Mouse (Mus musculus) CH12.LX (cell line): ENCODE data around the gene Fus. TPM values are rescaled to one million over a fixed set of nuclear protein-coding genes. Genes with fewer than 3 reads are reported as not detected.
A peak's percentile ranks its signal among the peaks of the same experiment; 100 is the strongest.

Experiments
- DNase-seq: peaks from one replicate; pipeline ENCODE4 v3.0.0-alpha.2; 2013; ENCODE audit errors: extremely low read depth
- H3K27ac ChIP-seq: 2 replicates; pipeline ENCODE4 v1.5.1; 2012; ENCODE audit warnings: low read depth, mild to moderate bottlenecking, control low read depth, moderate library complexity; ENCODE audit not compliant: insufficient read depth
- H3K27me3 ChIP-seq: replicated peaks from 2 replicates; pipeline ENCODE3; 2012; ENCODE audit warnings: inconsistent platforms
- H3K36me3 ChIP-seq, 2 experiments: replicated peaks in 1 of 2; 2 replicates each; pipeline versions ENCODE3 to v1.6.1; 2012; ENCODE audit warnings: inconsistent platforms in 1 of 2, low read length in 1 of 2, mild to moderate bottlenecking in 1 of 2, mixed read lengths in 1 of 2, moderate library complexity in 1 of 2; ENCODE audit not compliant: control insufficient read depth in 1 of 2, insufficient read depth in 1 of 2
- H3K4me1 ChIP-seq, 2 experiments: 2 replicates each; pipeline ENCODE4 v1.6.1; 2012; ENCODE audit warnings: inconsistent platforms in 1 of 2, moderate library complexity in 1 of 2; ENCODE audit not compliant: insufficient read depth in 2 of 2, control insufficient read depth in 1 of 2
- H3K4me2 ChIP-seq: 2 replicates; pipeline ENCODE4 v1.6.1; 2012; ENCODE audit warnings: low read depth, mild to moderate bottlenecking, control low read depth; ENCODE audit not compliant: poor library complexity, insufficient read depth, severe bottlenecking
- H3K4me3 ChIP-seq, 3 experiments: fragments of 150-350 bp in 1 of 3; sonication (generic) in 1 of 3; replicated peaks in 1 of 3; 2 replicates each; pipeline versions ENCODE3 to v1.5.1; 2011 to 2012; ENCODE audit warnings: low read depth in 2 of 3, low read length in 2 of 3, mild to moderate bottlenecking in 2 of 3, moderate library complexity in 2 of 3, control low read depth in 1 of 3, improper control_type of control experiment in 1 of 3, inconsistent platforms in 1 of 3, mixed read lengths in 1 of 3; ENCODE audit not compliant: poor library complexity in 1 of 3
- H3K79me2 ChIP-seq: replicated peaks from 2 replicates; pipeline ENCODE4 v1.6.1; 2012; ENCODE audit warnings: mild to moderate bottlenecking, moderate library complexity; ENCODE audit not compliant: control insufficient read depth, poor library complexity, insufficient read depth, severe bottlenecking; ENCODE audit errors: extremely low read depth
- H3K9ac ChIP-seq: 2 replicates; pipeline ENCODE4 v1.6.1; 2012; ENCODE audit warnings: low read depth, mild to moderate bottlenecking, control low read depth, moderate library complexity; ENCODE audit not compliant: insufficient read depth
- H3K9me3 ChIP-seq: replicated peaks from 2 replicates; pipeline ENCODE3; 2012; ENCODE audit warnings: low read length, inconsistent platforms, mixed read lengths
- BHLHE40 ChIP-seq: IDR thresholded peaks from 2 replicates; pipeline ENCODE4 v1.6.1; 2011; ENCODE audit warnings: mild to moderate bottlenecking, low read depth, low read length, improper control_type of control experiment
- CHD2 ChIP-seq: IDR thresholded peaks from 2 replicates; pipeline ENCODE4 v1.6.1; 2011; ENCODE audit warnings: low read length, improper control_type of control experiment
- CTCF ChIP-seq, 2 experiments: IDR thresholded peaks in 1 of 2; conservative IDR thresholded peaks in 1 of 2; 2 replicates each; pipeline ENCODE4 v1.5.1; 2011 to 2012; ENCODE audit warnings: low read depth in 2 of 2, low read length in 2 of 2, improper control_type of control experiment in 1 of 2, inconsistent platforms in 1 of 2, mild to moderate bottlenecking in 1 of 2, moderate library complexity in 1 of 2
- E2F4 ChIP-seq: IDR thresholded peaks from 2 replicates; pipeline ENCODE4 v1.6.1; 2011; ENCODE audit warnings: low read depth, low read length, improper control_type of control experiment; ENCODE audit not compliant: insufficient replicate concordance
- GABPA ChIP-seq: IDR thresholded peaks from 2 replicates; pipeline ENCODE4 v1.6.1; 2012; ENCODE audit warnings: low read depth, low read length, improper control_type of control experiment, inconsistent platforms; ENCODE audit not compliant: insufficient replicate concordance
- HCFC1 ChIP-seq: IDR thresholded peaks from 2 replicates; pipeline ENCODE4 v1.6.1; 2012; ENCODE audit warnings: low read depth, mild to moderate bottlenecking, inconsistent platforms, low read length, improper control_type of control experiment
- IRF4 ChIP-seq: IDR thresholded peaks from 2 replicates; pipeline ENCODE4 v1.6.1; 2014; ENCODE audit warnings: low read depth, mild to moderate bottlenecking, inconsistent platforms, low read length, improper control_type of control experiment
- JUN ChIP-seq: IDR thresholded peaks from 2 replicates; pipeline ENCODE4 v1.6.1; 2011; ENCODE audit warnings: low read depth, mild to moderate bottlenecking, low read length, improper control_type of control experiment, moderate library complexity; ENCODE audit not compliant: insufficient read depth
- JUND ChIP-seq: conservative IDR thresholded peaks from 2 replicates; pipeline ENCODE4 v1.6.1; 2011; ENCODE audit warnings: low read depth, low read length, improper control_type of control experiment
- MAFK ChIP-seq: IDR thresholded peaks from 2 replicates; pipeline ENCODE4 v1.6.1; 2011; ENCODE audit warnings: low read length, improper control_type of control experiment; ENCODE audit not compliant: insufficient replicate concordance
- MAX ChIP-seq: IDR thresholded peaks from 2 replicates; pipeline ENCODE4 v1.6.1; 2011; ENCODE audit warnings: low read length, improper control_type of control experiment
- MAZ ChIP-seq: IDR thresholded peaks from 2 replicates; pipeline ENCODE4 v1.6.1; 2012; ENCODE audit warnings: low read depth, mild to moderate bottlenecking, inconsistent platforms, low read length, improper control_type of control experiment, moderate library complexity
- MEF2A ChIP-seq: IDR thresholded peaks from 2 replicates; pipeline ENCODE4 v1.6.1; 2014; ENCODE audit warnings: low read depth, mild to moderate bottlenecking, inconsistent platforms, low read length, improper control_type of control experiment, borderline replicate concordance
- MXI1 ChIP-seq: IDR thresholded peaks from 2 replicates; pipeline ENCODE4 v1.6.1; 2011; ENCODE audit warnings: mild to moderate bottlenecking, low read depth, low read length, improper control_type of control experiment
- MYC ChIP-seq: IDR thresholded peaks from 2 replicates; pipeline ENCODE4 v1.6.1; 2011; ENCODE audit warnings: low read depth, mild to moderate bottlenecking, improper control_type of control experiment, low read length
- NELFE ChIP-seq: IDR thresholded peaks from 2 replicates; pipeline ENCODE4 v1.6.1; 2011; ENCODE audit warnings: low read depth, low read length, improper control_type of control experiment
- PAX5 ChIP-seq: IDR thresholded peaks from 2 replicates; pipeline ENCODE4 v1.6.1; 2012; ENCODE audit warnings: low read length, inconsistent platforms, mixed read lengths
- POLR2AphosphoS2 ChIP-seq: IDR thresholded peaks from 2 replicates; pipeline ENCODE4 v1.6.1; 2011; ENCODE audit warnings: low read depth, low read length, improper control_type of control experiment
- RAD21 ChIP-seq: IDR thresholded peaks from 2 replicates; pipeline ENCODE4 v1.6.1; 2011; ENCODE audit warnings: low read depth, mild to moderate bottlenecking, low read length, improper control_type of control experiment, moderate library complexity
- RCOR1 ChIP-seq: conservative IDR thresholded peaks from 2 replicates; pipeline ENCODE4 v1.6.1; 2012; ENCODE audit warnings: low read depth, mild to moderate bottlenecking, inconsistent platforms, low read length, improper control_type of control experiment
- SIN3A ChIP-seq: IDR thresholded peaks from 2 replicates; pipeline ENCODE4 v1.6.1; 2012; ENCODE audit warnings: low read length, improper control_type of control experiment, inconsistent platforms
- SMC3 ChIP-seq: IDR thresholded peaks from 2 replicates; pipeline ENCODE4 v1.6.1; 2011; ENCODE audit warnings: low read depth, low read length, improper control_type of control experiment
- TBP ChIP-seq: conservative IDR thresholded peaks from 2 replicates; pipeline ENCODE4 v1.6.1; 2011; ENCODE audit warnings: low read depth, low read length, improper control_type of control experiment
- TCF12 ChIP-seq: IDR thresholded peaks from 2 replicates; pipeline ENCODE4 v1.6.1; 2014; ENCODE audit warnings: low read depth, mild to moderate bottlenecking, inconsistent platforms, low read length, improper control_type of control experiment
- UBTF ChIP-seq: IDR thresholded peaks from 2 replicates; pipeline ENCODE4 v1.6.1; 2012; ENCODE audit warnings: low read depth, mild to moderate bottlenecking, inconsistent platforms, low read length, improper control_type of control experiment, moderate library complexity
- USF1 ChIP-seq: IDR thresholded peaks from 2 replicates; pipeline ENCODE4 v1.6.1; 2014; ENCODE audit warnings: low read depth, mild to moderate bottlenecking, inconsistent platforms, low read length, improper control_type of control experiment
- USF2 ChIP-seq: conservative IDR thresholded peaks from 2 replicates; pipeline ENCODE4 v1.6.1; 2011; ENCODE audit warnings: low read depth, low read length, improper control_type of control experiment
- ZC3H11A ChIP-seq: IDR thresholded peaks from 2 replicates; pipeline ENCODE4 v1.6.1; 2012; ENCODE audit warnings: low read depth, mild to moderate bottlenecking, inconsistent platforms, low read length, improper control_type of control experiment
- ZKSCAN1 ChIP-seq: IDR thresholded peaks from 2 replicates; pipeline ENCODE4 v1.6.1; 2012; ENCODE audit warnings: low read depth, inconsistent platforms, low read length, improper control_type of control experiment, borderline replicate concordance
- ZMIZ1 ChIP-seq: IDR thresholded peaks from 2 replicates; pipeline ENCODE4 v1.6.1; 2012; ENCODE audit warnings: low read depth, mild to moderate bottlenecking, inconsistent platforms, low read length, improper control_type of control experiment
- ZNF384 ChIP-seq: IDR thresholded peaks from 2 replicates; pipeline ENCODE4 v1.6.1; 2012; ENCODE audit warnings: low read depth, low read length, improper control_type of control experiment, inconsistent platforms
- dilution Hi-C: fragments of 300-500 bp; cut with MboI; formaldehyde crosslinking; loops from 2 replicates; pipeline ENCODE4 v1.14.3; 2020; ENCODE audit warnings: low sequenced_read_pairs; ENCODE audit not compliant: extremely low pct_unique_long_range_greater_than_20kb, extremely low pct_ligation_motif_present
- in situ Hi-C: fragments of 300-500 bp; cut with MboI; formaldehyde crosslinking; loops from 3 replicates; pipeline ENCODE4 v1.14.3; 2019; ENCODE audit warnings: low sequenced_read_pairs, low pct_ligation_motif_present, low pct_unique_long_range_greater_than_20kb, mixed read lengths
- polyA plus RNA-seq: library from polyadenylated mRNA; unstranded; fragments of >175 nt; gene quantifications from 2 replicates; pipeline ENCODE4 v1.2.1, GENCODE M21; 2012; ENCODE audit warnings: low read depth; ENCODE audit not compliant: insufficient read length
- total RNA-seq, 2 experiments: library from RNA; depleted of rRNA; stranded (reverse); fragments of 300-350 nt in 1 of 2; fragments of >200 nt in 1 of 2; gene quantifications; 2 replicates each; pipeline ENCODE4 v1.2.3; 2012 to 2014

The Fus gene
- total and polyA plus RNA-seq, 3 experiments = 39.2 to 848 (median 57.7) TPM

DNA sequence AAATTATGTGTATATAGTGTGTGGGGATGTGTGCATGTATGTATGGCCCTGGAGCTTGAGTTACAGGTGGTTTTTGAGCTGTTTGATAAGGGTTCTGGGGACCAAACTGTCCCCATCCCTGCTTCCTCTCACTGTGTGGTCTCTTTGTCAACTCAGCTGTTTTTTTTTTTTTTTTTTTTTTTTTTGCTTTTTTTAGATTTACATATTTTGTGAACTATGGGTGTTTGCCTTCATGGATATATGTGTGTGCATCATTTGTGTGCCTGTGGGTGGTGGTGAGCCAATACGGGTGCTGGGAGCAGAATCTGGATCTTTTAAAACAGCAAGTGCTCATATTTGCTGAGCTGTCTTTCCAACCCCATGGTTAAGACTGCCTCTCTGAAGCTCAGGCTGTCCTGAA, 21.6 kb downstream of the Fus start:
- dilution Hi-C loops = no loop called here
- no peak overlapping the region for H3K27ac ChIP-seq
- peaks cover 32 to 91% of the 10 kb centered on the region in 2 experiments for H3K36me3 ChIP-seq
- no peaks in the 10 kb centered on the region for H3K27me3 ChIP-seq
- H3K9me3 ChIP-seq = no peaks in the 10 kb centered on the region
- H3K4me1 ChIP-seq = peaks cover 2 to 19% of the 10 kb centered on the region in 2 experiments; a peak in 3 of 4 replicates
- H3K4me3 ChIP-seq = no peak overlapping the region
- TF ChIP-seq ZNF384 = peak; percentile 63
- TF ChIP-seq MAFK = peak; percentile 63; the same call in 1 of the 2 replicates
- TF ChIP-seq JUN = no peak
- no peak overlapping the region for H3K9ac ChIP-seq
- H3K4me2 ChIP-seq = no peak overlapping the region
- in situ Hi-C loops = no loop called here
- no peak for DNase-seq
- H3K79me2 ChIP-seq = no peaks in the 10 kb centered on the region

GRCm38 (mm10) chr7:127991643-127992487, 24.6 kb downstream of the Fus start:
- in situ Hi-C loops (loop anchor here (10.0 kb wide), 1 partner anchor 213 kb away; the partner anchor contains the start of gene Cox6a2), dilution Hi-C loops (no loop called here)
- peaks cover 2 to 21% of the 10 kb centered on the region in 2 experiments; a peak in 3 of 4 replicates for H3K4me1 ChIP-seq
- no peak overlapping the region for H3K9ac ChIP-seq
- H3K4me2 ChIP-seq = peak overlapping the region; percentile 16; the same call in 1 of the 2 replicates
- H3K4me3 ChIP-seq = no peak overlapping the region
- H3K79me2 ChIP-seq = no peaks in the 10 kb centered on the region
- peaks cover 14 to 82% of the 10 kb centered on the region in 2 experiments for H3K36me3 ChIP-seq
- no peaks in the 10 kb centered on the region for H3K27me3 ChIP-seq
- H3K9me3 ChIP-seq = no peaks in the 10 kb centered on the region
- H3K27ac ChIP-seq = no peak overlapping the region
- DNase-seq = peak; percentile 66
- peak; percentile 27; the same call in 1 of the 2 replicates for TF ChIP-seq CHD2
- no peak for TF ChIP-seq PAX5
- TF ChIP-seq POLR2AphosphoS2 = peak; percentile 39
- TF ChIP-seq JUND = no peak
- no peak for TF ChIP-seq IRF4
- TF ChIP-seq GABPA = no peak
- no peak for TF ChIP-seq TBP
- TF ChIP-seq RAD21 = peak; percentile 28; the same call in 1 of the 2 replicates
- no peak for TF ChIP-seq JUN
- TF ChIP-seq ZC3H11A = no peak
- no peak for TF ChIP-seq MXI1
- peak; percentile 30 for TF ChIP-seq SMC3
- TF ChIP-seq TCF12 = no peak
- TF ChIP-seq RCOR1 = no peak
- TF ChIP-seq UBTF = no peak
- no peak for TF ChIP-seq HCFC1
- TF ChIP-seq MAX = no peak
- no peak for TF ChIP-seq NELFE
- TF ChIP-seq MYC = no peak
- no peak for TF ChIP-seq MEF2A
- TF ChIP-seq E2F4 = no peak
- TF ChIP-seq USF2 = no peak
- no peak for TF ChIP-seq ZMIZ1
- TF ChIP-seq MAZ = no peak
- no peak for TF ChIP-seq USF1
- no peak for TF ChIP-seq MAFK
- TF ChIP-seq BHLHE40 = no peak
- TF ChIP-seq ZKSCAN1 = no peak
- TF ChIP-seq CTCF (conservative IDR thresholded peaks at IDR 0.05 in 1 of 2, IDR thresholded peaks at IDR 0.05 in 1 of 2; ENCODE audit: low read depth in 2 of 2, low read length in 2 of 2) = peak; percentile 56 to 72
- no peak for TF ChIP-seq SIN3A
